ENCODE assay signal across 14 mouse cellular contexts in the genomic region with DNA sequence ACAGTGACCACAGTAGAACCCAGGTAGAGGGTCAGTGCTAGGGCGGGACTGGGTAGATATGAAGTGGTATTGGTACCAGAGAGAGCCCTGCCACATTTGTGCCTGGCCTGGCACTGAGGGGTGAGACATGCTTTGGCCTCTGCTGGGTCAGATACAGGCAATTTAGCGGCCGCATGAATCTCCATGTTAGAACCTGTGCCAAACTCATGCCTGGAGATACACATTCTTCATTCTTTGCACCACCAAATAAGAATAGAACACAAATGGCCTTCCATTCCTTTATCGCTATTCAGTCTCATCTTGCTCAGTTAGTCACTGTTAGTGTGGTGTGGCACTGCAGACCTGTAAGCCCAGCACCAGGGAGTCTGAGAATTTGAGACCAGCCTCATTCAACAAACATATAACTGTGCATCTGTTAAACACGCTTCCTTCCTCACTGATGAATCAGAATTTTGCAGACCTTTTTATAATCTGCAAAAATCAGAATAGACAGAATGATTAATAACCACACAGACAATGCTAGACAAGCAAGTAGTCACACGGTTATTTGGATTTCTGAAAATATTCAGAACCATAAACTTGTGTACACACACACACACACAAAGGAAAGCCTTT.
"Had no signal": no experiment of that assay in that cellular context is flagged by ENCODE, and none has a peak within 500 bp of the region (broad histone marks: within the 10 kb centered on the region; RNA-seq: fewer than 3 reads in every experiment).

No protein-coding gene starts in this region.

- H3K4me1 ChIP-seq: liver, embryonic 13.5 days; midbrain, embryonic 12.5 days; neural tube, embryonic 13.5 days had no signal

- H3K27ac ChIP-seq: kidney, postnatal 0 days; left cerebral cortex, adult 2 months; liver, embryonic 13.5 days; midbrain, embryonic 12.5 days; neural tube, embryonic 13.5 days had no signal

- DNase-seq: kidney, postnatal 25 days; layer of hippocampus, postnatal 36 days; liver, embryonic 13.5 days; lung, adult 2 months; lung, postnatal 14 days; lung, postnatal 4 days; retina, postnatal 1 day; thymus, adult 18-20 months; thymus, postnatal 4 days had no signal

- H3K4me3 ChIP-seq: left cerebral cortex, adult 2 months; liver, embryonic 13.5 days; midbrain, embryonic 12.5 days; myocyte; neural tube, embryonic 13.5 days had no signal
